Mouse (Mus musculus) NIH3T3 (cell line): ENCODE measurements at regions not wholly inside any gene's neighbourhood (a gene's known extent, or its start where the extent isn't known, plus 50 kb on each side); places are given as distances from the start of the nearest gene placed in this dataset.
"Not testable (repeated sequence)": the region's sequence is repeated elsewhere in the genome, so short reads cannot be mapped to it uniquely, and the experiment has no call there.

ENCODE experiments used
- DNase-seq: peaks from one replicate; pipeline ENCODE4 v3.0.0-alpha.2; 2012; ENCODE audit warnings: low read depth

GRCm38 (mm10) chr16:3334355-3334754 lies 256.5 kb upstream of the Olfr161 start:
- DNase-seq: not testable (repeated sequence)

GRCm38 (mm10) chr16:3343372-3343771 lies 247.5 kb upstream of the Olfr161 start:
- DNase-seq: peak; percentile 33

GRCm38 (mm10) chr16:3344725-3345380 lies 246.0 kb upstream of the Olfr161 start:
- DNase-seq: not testable (repeated sequence)

GRCm38 (mm10) chr16:3349382-3349781 lies 241.5 kb upstream of the Olfr161 start:
- not testable (repeated sequence) for DNase-seq

- not testable (repeated sequence) for DNase-seq
Measured at GRCm38 (mm10) chr16:3349850-3350547, 240.8 kb upstream of the Olfr161 start.

- peak; percentile 80 for DNase-seq
Measured at GRCm38 (mm10) chr16:3350668-3351507, 240.0 kb upstream of the Olfr161 start.

GRCm38 (mm10) chr16:3351508-3352046 lies 239.3 kb upstream of the Olfr161 start:
- peak; percentile 4 for DNase-seq
